Mouse (Mus musculus) embryo, embryonic 10 days (tissue): ENCODE results near the gene Mpped1.

ENCODE experiments used
- DNase-seq: peaks from one replicate; pipeline ENCODE4 v3.0.0-alpha.2; 2015; ENCODE audit warnings: low spot score

Gene Mpped1

DNA sequence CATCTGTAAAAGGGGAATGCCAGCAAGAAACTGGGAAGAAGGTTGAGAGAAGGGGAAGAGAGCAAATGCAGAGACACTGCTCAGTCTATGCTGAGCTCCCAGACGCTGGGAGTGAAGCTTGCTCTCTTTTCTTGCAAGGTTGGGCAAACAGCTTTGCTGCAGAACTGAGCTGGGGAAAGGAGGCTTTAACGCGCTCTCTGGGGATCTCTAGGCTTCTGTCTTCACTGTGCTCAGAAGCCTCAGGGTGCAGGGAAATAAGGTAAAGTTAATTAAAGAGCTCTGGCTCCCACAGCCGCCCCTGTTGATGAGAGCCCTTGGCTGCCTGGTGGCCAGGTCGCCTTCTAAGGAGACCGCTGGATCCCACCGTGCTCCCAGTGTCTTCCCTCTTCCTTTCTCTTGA is 17.7 kb downstream of the Mpped1 start:
- no peak for DNase-seq

DNA sequence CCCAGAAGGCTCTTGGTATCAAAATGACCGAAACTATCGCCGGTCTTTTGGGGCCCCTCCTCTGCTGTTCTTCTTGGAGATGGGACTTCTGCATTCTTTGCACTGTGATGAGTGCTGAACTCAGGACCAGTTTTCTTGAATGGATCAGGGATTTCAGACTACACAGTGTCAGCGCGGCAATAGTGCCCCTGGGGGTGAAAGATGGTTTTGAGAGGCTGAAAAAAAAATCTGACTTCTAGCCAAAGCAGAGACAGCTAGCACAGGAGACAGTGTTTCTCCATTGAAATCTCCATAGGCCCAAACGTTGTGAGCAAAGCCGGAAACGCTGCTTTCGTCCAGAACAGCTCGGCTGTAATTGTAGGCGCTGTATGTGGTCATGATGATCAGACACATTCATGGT is 19.7 kb downstream of the Mpped1 start:
- no peak for DNase-seq

DNA sequence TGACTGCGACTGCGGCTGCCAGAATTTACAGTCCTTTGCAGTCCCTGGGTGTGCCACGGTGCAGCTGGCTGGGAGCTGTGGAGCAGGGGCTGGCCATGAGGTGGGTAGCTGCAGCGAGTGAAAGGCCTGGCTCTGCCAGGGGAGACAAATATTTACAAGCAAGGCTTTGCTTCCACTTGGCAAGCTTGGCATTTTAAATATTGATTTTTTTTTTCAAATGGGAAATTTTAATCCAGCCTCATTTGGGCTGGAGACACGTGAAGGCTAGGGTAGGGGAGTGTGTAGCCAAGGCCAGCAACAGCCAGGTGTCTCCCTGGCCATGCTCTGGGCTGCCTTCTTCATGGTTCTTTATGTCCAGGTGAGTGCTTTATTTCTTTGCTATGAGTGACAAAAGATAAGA is 21.7 kb downstream of the Mpped1 start:
- no peak for DNase-seq

DNA sequence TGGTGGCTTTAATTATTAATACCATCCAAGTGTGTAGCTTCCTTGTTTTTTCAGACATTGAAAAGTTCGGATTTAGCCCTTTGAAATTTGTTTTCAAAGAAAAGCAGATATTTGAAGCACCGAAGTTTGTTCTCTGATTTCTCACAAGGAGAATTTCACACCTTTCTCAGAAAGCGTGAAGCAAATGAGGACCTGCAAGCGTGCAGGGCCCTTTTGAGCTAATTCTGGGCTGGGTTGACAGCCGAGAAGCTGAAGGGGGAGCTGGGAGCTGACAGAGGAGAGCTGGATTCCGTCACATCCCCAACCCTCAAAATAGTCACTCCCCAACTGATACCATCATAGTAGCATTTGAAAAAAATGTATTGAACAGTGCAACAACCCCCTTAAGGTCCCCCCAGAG is 34.8 kb downstream of the Mpped1 start:
- DNase-seq: no peak

DNA sequence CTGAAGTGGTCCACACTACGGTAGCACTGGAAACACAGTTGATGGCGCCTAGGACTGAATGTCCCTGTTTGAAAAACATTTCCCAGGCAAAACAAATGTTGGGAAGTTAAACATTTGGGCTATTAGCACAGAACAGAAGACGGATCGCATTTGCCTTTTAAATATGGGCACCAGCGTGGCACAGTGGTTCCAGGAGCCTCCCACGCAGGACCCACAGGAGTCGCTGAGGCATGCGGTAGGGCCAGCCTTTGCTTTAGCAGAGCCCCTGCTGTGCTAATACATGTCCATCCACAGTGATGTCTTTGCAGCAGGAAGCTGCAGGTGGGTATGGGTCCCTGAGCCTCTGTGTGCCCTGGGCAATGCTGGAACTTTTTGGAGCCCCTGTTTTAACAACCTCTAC is 48.7 kb downstream of the Mpped1 start:
- no peak for DNase-seq

DNA sequence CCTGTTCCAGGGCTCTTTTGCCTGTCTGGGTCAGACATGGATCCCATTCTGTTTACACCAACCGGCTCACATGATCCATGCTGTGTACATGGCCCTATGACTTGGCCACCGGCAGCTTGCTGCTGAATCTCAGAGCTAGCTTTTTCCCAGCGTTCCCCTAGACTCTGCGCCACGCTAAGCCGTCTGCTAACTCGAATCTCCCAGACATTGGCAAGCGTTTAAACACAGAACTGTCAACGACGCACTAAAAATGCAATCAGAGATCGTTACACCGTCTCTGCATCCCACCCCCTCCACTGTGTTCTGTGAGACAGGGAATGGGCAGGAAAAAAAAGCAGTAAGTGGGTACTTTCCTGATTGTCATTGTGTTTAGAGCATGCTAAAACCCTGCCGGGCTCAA is 50.0 kb downstream of the Mpped1 start:
- no peak for DNase-seq

DNA sequence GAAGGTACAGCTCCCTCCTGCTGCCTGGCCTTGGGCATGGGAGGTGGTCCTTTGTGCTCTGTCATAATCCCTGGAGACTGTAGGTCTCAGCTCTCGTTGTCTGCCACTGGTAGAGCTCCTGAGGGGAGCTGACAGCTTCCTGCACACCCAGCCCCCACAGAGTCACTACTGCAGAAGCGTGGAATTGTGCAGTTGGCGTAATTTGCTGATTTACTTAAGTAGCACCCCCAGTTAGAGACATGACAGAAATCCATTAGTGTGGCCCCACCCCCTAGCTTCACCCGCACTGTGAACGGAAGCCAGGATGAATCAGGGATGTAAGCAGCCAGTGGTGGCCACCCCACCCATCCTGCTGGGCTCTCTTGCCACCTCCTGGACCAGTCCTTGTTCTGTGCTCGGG is 53.0 kb downstream of the Mpped1 start:
- DNase-seq: no peak

DNA sequence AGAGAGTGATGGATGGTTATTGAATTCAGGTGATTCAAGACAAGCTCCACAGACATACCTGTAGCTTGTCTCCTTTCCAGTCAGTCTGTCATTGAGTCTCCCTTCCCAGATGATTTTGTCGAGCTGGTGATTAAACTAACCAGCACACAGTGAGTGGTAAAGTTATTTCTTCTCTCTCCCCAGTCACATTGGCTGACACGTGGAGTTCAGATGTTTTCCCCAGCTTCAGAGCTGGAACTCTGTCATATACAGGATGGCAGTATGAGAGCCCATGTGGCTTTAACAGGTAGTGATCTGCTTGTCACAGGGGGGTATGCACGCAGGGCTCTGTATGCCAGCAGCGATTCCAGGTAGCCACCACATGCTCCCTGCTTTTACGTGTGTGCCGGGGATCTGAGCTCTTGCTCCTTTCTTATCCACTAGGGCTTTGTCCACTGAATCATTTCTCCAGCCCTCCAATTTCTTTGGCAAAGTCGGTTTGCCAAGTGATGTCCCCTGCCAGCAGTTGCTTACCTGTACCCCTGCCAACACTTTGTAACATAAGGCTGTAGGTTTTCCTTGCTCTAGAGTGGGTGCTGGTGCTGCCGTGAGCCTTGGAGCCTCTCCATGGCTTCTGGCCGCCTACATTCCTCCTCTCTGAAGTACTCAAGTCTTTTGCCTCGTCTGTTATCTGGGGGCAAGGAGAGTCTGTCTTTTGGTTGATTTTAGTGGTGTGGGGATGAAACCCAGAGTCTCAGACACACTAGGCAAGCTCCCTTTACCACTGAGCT is 61.9 kb downstream of the Mpped1 start:
- DNase-seq: no peak

DNA sequence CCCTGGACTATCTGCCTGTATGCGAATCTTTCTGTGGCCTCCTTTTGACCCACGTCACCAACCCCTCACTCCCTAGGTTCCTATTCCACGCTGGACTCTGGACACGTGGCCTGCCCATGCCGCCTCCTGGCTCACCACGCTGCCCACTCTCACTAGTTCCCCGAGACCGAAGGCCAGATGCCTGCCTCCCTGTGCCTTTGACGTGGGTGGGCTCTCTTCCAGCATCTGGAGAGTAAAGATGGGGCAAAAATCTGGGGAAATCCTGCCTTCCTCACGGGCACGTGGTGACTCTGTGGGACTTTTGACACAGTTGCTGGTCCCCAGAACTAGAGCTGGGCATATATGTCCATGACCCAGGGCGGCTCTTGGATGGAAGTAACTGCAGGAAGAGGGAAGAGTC is 63.2 kb downstream of the Mpped1 start:
- no peak for DNase-seq

DNA sequence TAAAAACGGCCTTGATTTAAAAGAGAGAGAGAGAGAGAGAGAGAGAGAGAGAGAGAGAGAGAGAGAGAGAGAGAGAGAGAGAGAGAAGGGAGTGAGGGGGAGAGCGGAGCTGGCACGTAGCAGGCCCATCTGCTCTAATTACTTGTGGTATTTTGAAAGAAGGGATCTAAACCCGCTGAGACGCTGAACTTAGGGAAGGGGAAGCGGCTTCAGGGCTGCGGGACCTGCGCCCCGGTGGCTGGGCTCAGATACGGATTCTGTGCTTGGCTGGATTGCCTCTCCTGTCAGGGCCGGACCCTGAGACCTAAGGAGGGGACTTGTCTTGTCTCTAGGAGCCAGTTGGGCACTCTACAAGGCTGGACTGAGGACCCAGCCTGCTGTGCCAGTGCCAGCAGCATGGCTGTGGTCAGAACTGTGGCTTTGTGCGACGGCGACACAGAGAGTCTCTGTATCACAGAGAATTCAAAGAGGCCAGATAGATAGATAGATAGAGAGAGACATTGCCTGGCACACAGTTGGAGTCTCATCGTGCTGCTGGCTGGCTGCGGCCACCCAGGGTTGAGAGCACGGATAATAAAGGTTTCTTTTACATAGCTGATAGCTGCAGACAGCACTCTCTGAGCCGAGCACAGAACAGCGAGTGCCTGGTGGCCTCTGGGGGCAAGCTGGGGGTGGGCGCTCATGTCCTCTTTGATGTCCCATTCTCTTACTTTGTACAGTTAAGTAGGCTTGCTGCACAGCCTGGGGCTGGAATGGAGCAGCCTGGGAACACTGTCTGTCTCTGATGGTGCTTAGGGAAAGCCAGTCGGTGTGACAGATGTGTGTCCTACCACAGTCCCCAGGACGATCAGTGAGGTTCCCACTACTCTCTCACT is 63.9 kb downstream of the Mpped1 start:
- no peak for DNase-seq

DNA sequence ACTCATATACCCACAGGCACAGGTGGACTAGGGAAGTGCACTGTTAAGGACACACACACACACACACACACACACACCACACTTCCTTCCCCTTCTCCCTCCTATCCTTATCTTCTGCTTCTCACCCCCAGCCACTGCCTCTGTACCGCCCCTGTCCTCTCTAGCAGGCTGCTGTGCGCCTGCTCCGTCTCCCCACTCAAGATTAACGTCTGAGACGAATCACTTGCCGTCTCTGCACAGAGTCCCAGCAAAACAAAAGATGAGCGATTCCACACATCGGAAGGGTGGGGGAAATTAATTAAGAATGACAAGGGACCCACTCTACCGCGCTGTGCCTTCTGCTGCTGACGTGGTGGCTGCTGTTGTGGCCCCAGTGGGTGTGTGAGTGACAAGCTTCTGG is 66.5 kb downstream of the Mpped1 start:
- DNase-seq: no peak

DNA sequence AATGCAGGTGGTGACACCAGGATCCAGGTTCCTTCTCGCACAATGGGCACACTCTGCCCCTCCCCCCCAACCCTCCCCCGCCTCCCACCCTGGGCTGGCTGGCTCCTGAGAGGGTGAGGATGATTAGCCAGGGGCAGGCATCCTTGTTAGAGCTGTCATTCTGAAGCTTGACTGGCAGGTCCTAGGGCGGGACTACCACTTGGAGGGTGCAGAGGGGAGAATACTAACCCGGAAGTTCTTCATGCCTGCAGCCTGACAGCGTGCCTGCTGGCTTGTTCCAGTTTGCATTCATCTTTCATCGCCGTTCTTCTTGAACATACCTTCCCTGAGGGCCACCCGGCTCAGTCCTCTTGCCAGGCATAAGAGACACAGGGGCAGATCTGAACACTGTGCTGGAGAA is 67.3 kb downstream of the Mpped1 start:
- DNase-seq: peak; percentile 42

DNA sequence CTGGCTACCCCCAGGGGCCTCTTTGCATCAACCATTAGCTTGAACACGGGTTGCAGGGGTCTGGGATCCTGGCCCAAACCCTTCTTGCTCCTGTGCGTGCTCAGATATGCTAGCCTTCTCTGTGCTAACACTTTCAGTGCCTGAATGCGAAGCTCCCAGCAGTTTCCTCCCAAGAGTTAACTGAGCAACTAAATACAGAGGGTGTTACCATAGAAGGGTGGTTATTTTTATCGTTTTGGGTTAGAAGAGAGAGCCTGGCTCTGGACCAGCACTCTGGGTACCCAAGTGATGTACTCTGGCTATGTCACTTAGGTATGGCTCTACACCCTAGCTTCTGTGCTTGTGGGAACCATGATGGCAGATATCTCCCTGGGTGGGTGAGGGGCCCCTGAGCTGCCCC is 68.2 kb downstream of the Mpped1 start:
- DNase-seq: no peak

DNA sequence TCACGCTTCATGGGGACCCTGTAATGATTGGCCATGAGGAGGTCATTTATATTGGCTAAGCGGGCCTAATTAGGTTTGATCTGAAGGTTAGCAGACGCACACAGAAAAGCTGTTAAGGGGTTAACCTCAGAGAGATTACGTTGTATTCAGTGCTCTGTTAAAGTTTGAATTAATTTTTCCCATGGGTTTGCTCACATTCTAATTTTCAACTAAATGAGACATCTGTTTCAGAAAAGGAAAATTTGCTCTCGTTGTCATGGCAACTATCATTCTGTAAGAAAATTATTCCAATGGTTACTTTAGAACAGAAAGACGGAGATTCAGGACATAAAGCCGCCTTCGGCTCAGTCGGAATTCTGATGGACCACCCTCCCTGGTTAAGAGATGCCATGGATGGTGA is 68.9 kb downstream of the Mpped1 start:
- DNase-seq: no peak

DNA sequence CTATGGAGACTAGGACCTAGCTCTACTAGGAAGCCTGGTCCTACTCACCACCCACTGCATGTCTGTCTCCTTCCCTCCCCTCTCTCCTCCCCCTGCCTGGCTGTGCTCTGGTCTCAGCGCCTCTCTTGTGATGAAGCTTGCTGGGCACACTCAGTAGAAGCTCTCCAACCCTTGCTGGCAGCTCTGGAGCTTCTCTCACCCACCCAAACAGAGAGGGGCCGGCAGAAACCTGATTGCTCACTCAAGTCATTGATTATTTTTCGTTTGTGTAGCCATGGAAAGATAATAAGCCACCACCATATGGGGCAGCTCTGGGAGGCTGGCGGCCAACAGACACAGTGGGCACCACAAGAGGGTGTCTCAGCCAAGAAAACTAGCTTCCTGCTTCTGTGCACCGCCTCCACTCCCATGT is 74.1 kb downstream of the Mpped1 start:
- DNase-seq: no peak

DNA sequence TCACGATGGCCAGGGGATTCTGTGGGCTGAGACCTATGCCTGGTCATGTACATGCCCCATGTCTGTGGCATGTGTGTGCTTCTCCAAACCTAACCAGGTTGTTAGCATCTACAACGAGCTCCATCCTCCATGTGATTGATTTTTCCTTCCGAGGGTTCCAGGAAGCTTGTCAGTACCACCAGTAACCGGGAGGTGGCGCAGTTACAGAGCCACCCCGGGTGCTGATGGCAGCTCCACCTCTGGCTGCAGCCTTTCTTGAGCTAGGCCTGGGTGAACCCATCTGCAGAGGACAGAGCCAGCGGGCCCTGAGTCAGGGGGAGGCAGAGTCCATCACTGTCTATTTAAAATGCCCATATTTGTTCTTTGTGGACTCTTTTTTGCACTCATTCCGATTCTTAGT is 77.9 kb downstream of the Mpped1 start:
- peak; percentile 78 for DNase-seq

DNA sequence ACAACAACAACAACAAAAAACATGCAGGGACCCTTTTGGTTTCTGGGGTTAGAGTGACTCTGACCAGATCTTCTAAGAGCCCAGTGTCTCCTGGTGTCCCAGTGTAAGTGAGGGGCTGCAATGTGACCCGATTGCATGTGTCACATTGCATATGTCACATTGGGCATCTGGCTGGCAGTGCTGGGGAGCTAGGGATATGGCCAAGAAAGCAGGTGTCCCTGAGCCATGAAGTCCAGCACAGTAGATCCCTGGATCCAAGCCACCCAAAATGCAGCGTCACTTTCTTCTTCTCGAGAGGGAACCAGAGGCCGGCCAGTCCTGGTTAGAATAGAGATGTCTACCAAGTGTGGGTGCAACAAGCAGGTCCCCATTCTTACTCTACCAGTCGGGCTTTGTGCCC is 86.4 kb downstream of the Mpped1 start:
- DNase-seq: no peak

DNA sequence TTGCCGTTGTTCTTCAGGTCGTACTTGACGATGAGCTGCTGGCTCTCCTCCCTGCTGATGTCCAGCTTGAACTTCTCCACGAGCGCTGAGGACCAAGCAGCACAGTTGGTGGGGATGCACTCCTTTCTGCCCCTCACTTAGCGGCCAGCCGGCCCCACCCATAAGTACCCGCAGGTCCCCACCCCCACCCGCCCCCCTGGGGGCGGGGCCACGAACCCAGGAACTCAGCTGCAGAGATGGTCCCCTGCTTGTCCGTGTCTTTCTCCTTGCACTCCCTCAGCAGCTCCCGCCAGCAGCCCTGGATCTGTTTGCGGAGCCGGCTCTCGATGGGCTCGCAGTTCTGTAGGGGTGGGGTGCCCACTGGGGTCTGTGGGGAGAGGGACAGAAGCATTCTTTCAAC is 91.7 kb downstream of the Mpped1 start:
- peak; percentile 18 for DNase-seq

DNA sequence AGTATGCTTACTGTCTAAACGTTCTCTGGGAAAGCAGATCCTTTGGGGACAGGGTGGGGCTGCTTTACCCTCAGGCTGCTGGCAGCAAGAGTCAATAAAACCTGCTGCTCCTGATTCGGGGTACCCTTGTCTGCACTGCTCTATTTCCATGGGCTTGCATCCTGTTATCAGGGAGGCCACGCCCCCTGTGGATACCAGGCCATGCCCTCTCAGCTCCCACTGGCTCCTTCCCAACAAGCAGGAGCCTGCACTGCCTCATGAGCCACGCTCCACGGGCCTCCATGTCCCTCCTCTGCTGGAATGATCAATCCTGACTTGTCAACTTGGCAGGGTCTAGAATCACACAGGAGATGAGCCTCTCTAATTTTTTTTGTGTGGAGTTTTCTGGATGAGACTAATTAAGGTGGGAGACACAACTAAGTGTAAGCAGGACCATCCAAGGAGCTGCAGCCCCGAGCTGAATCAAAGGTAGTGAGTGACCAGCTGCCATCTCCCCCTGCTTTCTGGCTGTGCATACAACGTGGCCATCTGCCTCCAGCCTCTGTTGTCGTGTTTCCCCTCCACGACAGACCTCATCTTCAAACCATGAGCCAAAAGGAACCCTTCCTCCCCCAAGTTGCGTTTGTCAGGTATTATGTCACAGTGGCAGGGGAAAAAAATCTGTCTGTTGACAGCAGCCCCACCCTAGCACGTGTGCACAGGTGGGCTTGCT is 98.0 kb downstream of the Mpped1 start:
- DNase-seq: peak; percentile 12

DNA sequence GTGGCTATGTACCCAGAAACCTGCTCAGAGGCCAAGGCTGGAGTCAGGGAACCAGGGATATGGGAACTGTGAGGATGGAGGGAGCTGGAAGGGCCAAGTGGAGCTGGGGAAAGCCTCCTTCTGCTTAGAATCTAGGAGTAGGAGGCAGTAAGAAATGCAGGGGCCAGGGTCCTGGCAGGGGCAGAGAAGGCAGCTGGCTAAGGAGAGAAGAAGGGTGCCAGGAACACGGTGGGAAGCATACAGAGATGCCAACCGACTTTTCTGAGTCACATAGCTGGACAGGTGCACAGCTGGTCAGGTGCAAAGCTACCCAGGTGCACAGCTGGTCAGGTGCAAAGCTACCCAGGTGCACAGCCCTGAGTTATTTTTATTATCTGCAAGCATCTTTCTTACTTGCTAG is 98.6 kb downstream of the Mpped1 start:
- DNase-seq: no peak

DNA sequence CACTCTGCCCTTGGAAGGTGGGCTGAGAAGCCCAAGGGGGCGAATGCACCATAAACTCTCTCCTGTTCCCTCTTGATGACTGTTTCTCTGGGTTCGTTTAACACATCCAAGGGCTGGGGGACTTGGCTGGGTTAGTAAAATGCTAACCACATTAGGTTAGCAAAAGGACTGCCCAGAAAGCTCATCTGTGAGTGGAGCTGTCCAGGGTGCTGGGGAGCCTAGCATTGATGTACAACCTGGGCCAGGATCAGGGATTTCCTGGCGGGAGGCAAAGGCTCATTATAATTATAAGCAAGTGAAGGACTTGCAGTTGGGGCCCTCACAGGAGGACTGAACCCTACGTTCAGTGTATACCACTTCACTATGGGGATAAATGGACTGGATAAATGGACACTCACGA is 100.6 kb downstream of the Mpped1 start:
- peak; percentile 83 for DNase-seq

DNA sequence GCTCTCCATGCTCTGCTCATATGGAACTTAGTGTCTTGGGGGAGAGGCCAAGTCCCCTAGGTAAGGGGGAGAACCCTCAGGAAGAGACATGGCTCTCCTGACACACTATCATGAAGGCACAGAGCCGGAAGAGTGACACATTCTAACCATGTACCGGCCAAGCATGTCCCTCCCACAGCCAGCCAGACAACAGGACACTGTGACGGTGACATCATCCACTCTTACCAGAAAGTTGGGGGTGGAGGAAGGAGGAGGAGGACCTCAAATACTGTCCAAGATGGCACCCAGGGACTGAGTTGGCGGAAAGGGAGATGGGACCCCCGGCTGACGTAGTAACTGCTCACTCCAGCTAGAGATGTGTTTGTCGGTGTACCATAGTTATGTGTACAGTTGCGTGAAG is 104.6 kb downstream of the Mpped1 start:
- DNase-seq: no peak

DNA sequence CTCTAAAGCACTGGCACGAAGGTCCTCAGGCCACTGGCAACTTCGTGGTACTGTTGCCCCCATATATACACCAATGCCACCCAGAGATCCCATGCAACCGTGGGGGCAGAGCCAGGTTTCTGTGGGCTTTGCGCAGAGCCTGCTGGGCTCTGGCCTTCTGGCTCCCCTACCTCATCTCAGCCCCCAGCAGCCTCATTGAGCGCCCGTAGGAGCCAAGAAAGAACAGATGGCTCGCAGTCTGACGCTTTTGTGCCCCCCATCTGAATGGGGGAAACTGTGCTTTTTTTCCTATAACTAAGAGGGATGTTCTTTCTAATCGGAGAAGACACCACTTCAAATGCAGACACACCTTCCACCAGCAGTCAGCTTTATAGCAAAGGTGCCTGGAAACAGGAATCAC is 105.0 kb downstream of the Mpped1 start:
- no peak for DNase-seq
